Mouse (Mus musculus) forebrain, embryonic 12.5 days (tissue): Measurements from ENCODE around the gene Snx25. TPM values are rescaled to one million over a fixed set of nuclear protein-coding genes. Genes with fewer than 3 reads are reported as not detected.
"Not testable (repeated sequence)": the region's sequence is repeated elsewhere in the genome, so short reads cannot be mapped to it uniquely, and the experiment has no call there.

Experiments used
- ATAC-seq: fragments of 200-750 bp; cut with Nextera tagmentation; 2 replicates; pipeline ENCODE4 v1.8.0; 2017; ENCODE audit warnings: moderate TSS enrichment; ENCODE audit not compliant: low FRiP score
- H3K27ac ChIP-seq: fragments of 300-500 bp; sonication (generic); 2 replicates; pipeline ENCODE4 v1.5.1; 2016; ENCODE audit warnings: mild to moderate bottlenecking
- H3K27me3 ChIP-seq: fragments of 300-500 bp; sonication (generic); 2 replicates; pipeline ENCODE4 v1.6.1; 2016; ENCODE audit warnings: mild to moderate bottlenecking
- H3K36me3 ChIP-seq: fragments of 300-500 bp; sonication (generic); replicated peaks from 2 replicates; pipeline ENCODE4 v1.6.1; 2016; ENCODE audit warnings: mild to moderate bottlenecking
- H3K4me1 ChIP-seq: fragments of 300-500 bp; sonication (generic); 2 replicates; pipeline ENCODE4 v1.6.1; 2016
- H3K4me2 ChIP-seq: fragments of 300-500 bp; sonication (generic); 2 replicates; pipeline ENCODE4 v1.6.1; 2016; ENCODE audit warnings: mild to moderate bottlenecking, moderate library complexity
- H3K4me3 ChIP-seq: fragments of 300-500 bp; sonication (generic); replicated peaks from 2 replicates; pipeline ENCODE4 v1.5.1; 2016; ENCODE audit warnings: mild to moderate bottlenecking
- H3K9ac ChIP-seq: fragments of 300-500 bp; sonication (generic); 2 replicates; pipeline ENCODE4 v1.6.1; 2016; ENCODE audit warnings: mild to moderate bottlenecking
- H3K9me3 ChIP-seq: fragments of 300-500 bp; sonication (generic); 2 replicates; pipeline ENCODE4 v1.6.1; 2016
- WGBS: fragments of 180-500 bp; shearing (Covaris S2); methylation state at CpG from one replicate; pipeline ENCODE4 v1.1.7; 2016; 5-methylcytosine and 5-hydroxymethylcytosine counted together
- polyA plus RNA-seq: library from polyadenylated mRNA; unstranded; fragments of >200 nt; fragmentation: Nextera tagmentation; extraction: Ambion mirVana; gene quantifications from 2 replicates; pipeline ENCODE4 v1.2.1, GENCODE M21; 2016

The Snx25 gene
- polyA plus RNA-seq, 1 experiment from 2014 or later, result 4.5 TPM

GRCm38 (mm10) chr8:46149782-46150181 is 2.2 kb downstream of the Snx25 start:
- peaks cover 19% of the 10 kb centered on the region for H3K4me1 ChIP-seq
- no peak overlapping the region for H3K4me2 ChIP-seq
- 85% methylated on average over 9 of the region's 9 CpGs for WGBS
- H3K4me3 ChIP-seq, result no peak overlapping the region
- no peaks in the 10 kb centered on the region for H3K9me3 ChIP-seq
- ATAC-seq, result no peak
- H3K36me3 ChIP-seq, result no peaks in the 10 kb centered on the region
- H3K9ac ChIP-seq, result no peak overlapping the region
- H3K27ac ChIP-seq, result no peak overlapping the region
- peaks cover 16% of the 10 kb centered on the region for H3K27me3 ChIP-seq

DNA sequence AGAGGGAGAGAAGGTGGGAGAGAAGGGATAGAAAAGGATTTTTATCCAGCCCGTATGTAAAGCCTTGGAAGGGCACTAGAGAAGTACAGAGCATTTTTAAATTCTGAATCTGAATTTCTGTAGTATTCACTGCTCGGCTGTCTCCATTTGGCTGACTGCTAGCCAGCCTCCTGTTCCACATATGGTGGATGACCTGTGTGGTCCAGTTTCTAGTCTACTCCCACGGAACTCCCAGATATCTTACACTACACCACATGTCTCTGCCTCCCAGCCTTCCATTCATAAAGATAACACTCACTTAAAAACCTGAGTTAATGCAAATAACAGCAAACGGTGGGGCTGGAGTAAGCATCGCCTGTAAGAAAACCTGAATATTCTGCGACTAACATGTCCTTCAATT is 2.7 kb downstream of the Snx25 start:
- 90% methylated on average over 6 of the region's 6 CpGs for WGBS
- Histone ChIP-seq H3K9me3 (no peaks in the 10 kb centered on the region), H3K36me3 (no peaks in the 10 kb centered on the region), H3K4me3 (no peak overlapping the region), H3K27me3 (peaks cover 11% of the 10 kb centered on the region), H3K27ac (no peak overlapping the region), H3K4me1 (peaks cover 24% of the 10 kb centered on the region), H3K9ac (no peak overlapping the region), H3K4me2 (no peak overlapping the region)
- ATAC-seq, result no peak

DNA sequence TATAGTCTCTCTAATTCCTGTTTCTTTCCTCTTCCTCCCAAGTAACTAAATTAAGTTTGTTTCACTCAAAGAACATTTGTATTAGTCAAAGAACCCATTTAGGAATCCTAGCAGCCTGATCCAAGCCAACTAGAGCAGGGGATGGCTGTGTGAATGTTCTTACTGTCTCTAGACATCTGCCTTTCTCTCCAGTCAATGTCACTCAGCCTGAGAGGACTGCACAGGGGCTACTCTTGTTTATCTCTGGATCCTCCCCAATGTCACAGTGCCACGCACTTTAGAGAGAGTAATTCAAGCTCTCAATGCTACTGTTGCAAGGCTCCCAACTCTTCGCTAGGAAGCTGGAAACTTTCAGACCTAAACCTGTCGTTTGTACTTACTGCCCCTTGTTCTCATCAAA is 5.8 kb downstream of the Snx25 start:
- Histone ChIP-seq H3K36me3 (no peaks in the 10 kb centered on the region), H3K4me1 (peaks cover 18% of the 10 kb centered on the region), H3K4me2 (no peak overlapping the region), H3K27me3 (no peaks in the 10 kb centered on the region), H3K9ac (no peak overlapping the region), H3K9me3 (no peaks in the 10 kb centered on the region), H3K27ac (no peak overlapping the region), H3K4me3 (no peak overlapping the region)
- WGBS, result 51% methylated on average over 3 of the region's 3 CpGs
- ATAC-seq, result no peak

GRCm38 (mm10) chr8:46143924-46144323 is 8.0 kb downstream of the Snx25 start:
- Histone ChIP-seq H3K27ac (no peak overlapping the region), H3K4me3 (no peak overlapping the region), H3K9ac (no peak overlapping the region), H3K9me3 (no peaks in the 10 kb centered on the region), H3K27me3 (no peaks in the 10 kb centered on the region), H3K36me3 (no peaks in the 10 kb centered on the region), H3K4me2 (no peak overlapping the region), H3K4me1 (peaks cover 12% of the 10 kb centered on the region; the same call in 1 of the 2 replicates)
- ATAC-seq, result no peak
- 57% methylated on average over 1 of the region's 1 CpGs for WGBS

- H3K27ac ChIP-seq, result no peak overlapping the region
- H3K9me3 ChIP-seq, result no peaks in the 10 kb centered on the region
- no peak overlapping the region for H3K9ac ChIP-seq
- H3K4me3 ChIP-seq, result no peak overlapping the region
- H3K36me3 ChIP-seq, result no peaks in the 10 kb centered on the region
- no peaks in the 10 kb centered on the region for H3K27me3 ChIP-seq
- H3K4me1 ChIP-seq, result peaks cover 12% of the 10 kb centered on the region; the same call in 1 of the 2 replicates
- no peak overlapping the region for H3K4me2 ChIP-seq
- no peak for ATAC-seq
- WGBS, result 79% methylated on average over 5 of the region's 5 CpGs
Measured at GRCm38 (mm10) chr8:46143470-46143869, 8.5 kb downstream of the Snx25 start.

GRCm38 (mm10) chr8:46142498-46143081 is 9.4 kb downstream of the Snx25 start:
- WGBS, result 93% methylated on average over 4 of the region's 4 CpGs

DNA sequence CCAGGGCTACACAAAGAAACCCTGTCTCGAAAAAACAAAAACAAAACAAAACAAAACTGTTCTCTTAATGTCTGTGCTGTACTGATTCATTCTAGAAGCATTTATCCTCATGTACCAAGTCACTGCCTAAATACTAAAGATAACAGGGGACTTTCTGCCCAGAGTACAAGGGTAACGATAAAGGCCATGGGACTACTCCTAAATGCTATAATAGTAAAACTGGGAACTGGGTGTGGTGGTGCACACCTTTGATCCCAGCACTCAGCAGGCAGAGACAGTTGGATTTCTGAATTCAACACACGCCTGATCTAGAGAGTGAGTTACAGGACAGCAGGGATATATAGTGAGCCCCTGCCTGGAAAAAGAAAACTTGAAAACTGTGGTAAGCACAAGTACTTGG is 10.3 kb downstream of the Snx25 start:
- no peak overlapping the region for H3K9ac ChIP-seq
- no peak for ATAC-seq
- WGBS, result 91% methylated on average over 3 of the region's 3 CpGs
- no peak overlapping the region for H3K27ac ChIP-seq
- peaks cover 12% of the 10 kb centered on the region; the same call in 1 of the 2 replicates for H3K4me1 ChIP-seq
- no peaks in the 10 kb centered on the region for H3K9me3 ChIP-seq
- no peak overlapping the region for H3K4me2 ChIP-seq
- H3K4me3 ChIP-seq, result no peak overlapping the region
- no peaks in the 10 kb centered on the region for H3K27me3 ChIP-seq
- H3K36me3 ChIP-seq, result no peaks in the 10 kb centered on the region

More at GRCm38 (mm10) chr8:46142498-46143081, 9.4 kb downstream of the Snx25 start:
- no peak overlapping the region for H3K4me3 ChIP-seq
- H3K4me1 ChIP-seq, result peaks cover 12% of the 10 kb centered on the region; the same call in 1 of the 2 replicates
- no peak overlapping the region for H3K27ac ChIP-seq
- no peak overlapping the region for H3K9ac ChIP-seq
- H3K36me3 ChIP-seq, result no peaks in the 10 kb centered on the region
- ATAC-seq, result no peak
- no peak overlapping the region for H3K4me2 ChIP-seq
- H3K27me3 ChIP-seq, result no peaks in the 10 kb centered on the region
- H3K9me3 ChIP-seq, result no peaks in the 10 kb centered on the region

DNA sequence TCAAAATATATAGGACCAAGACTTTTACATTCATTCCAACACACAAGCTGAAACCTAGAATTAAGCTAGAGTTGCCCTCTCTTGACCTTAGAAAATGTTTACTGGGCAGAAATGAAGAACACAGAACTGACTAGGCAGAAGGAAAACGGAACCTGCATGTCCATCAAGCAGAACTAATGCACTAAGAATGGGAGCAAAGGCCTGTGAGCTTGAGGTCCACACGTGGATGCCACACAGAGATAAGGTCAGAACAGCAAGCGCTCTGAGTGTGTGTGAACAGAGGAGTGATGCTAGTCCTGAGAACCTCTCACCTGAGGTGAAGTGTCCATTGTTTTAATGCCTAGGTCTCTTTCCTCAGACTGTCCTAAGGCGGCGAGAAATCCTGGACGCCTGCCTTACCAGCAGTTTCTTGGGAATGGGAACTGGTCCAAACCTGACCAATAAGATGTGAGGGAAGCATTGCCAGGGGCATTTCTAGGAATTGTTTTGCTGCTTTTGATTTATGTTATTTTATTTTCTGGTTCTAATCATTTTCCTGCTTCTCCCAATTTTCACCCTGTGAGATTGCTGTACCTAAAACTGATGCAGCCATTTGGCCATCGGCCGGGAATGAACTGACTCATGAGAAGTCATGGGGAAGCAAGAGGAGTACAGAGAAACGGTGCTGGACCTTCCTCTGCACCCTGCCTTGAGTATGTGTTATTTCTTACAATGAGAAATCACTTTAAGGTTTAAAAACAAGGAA is 11.4 kb downstream of the Snx25 start:
- H3K9ac ChIP-seq, result no peak overlapping the region
- no peaks in the 10 kb centered on the region for H3K36me3 ChIP-seq
- 0 out of 2 replicates have a peak, but pooled peaks cover 8% of the 10 kb centered on the region for H3K4me1 ChIP-seq
- ATAC-seq, result no peak
- no peak overlapping the region for H3K4me3 ChIP-seq
- H3K9me3 ChIP-seq, result no peaks in the 10 kb centered on the region
- H3K27me3 ChIP-seq, result no peaks in the 10 kb centered on the region
- no peak overlapping the region for H3K4me2 ChIP-seq
- WGBS, result 82% methylated on average over 9 of the region's 9 CpGs
- H3K27ac ChIP-seq, result no peak overlapping the region

DNA sequence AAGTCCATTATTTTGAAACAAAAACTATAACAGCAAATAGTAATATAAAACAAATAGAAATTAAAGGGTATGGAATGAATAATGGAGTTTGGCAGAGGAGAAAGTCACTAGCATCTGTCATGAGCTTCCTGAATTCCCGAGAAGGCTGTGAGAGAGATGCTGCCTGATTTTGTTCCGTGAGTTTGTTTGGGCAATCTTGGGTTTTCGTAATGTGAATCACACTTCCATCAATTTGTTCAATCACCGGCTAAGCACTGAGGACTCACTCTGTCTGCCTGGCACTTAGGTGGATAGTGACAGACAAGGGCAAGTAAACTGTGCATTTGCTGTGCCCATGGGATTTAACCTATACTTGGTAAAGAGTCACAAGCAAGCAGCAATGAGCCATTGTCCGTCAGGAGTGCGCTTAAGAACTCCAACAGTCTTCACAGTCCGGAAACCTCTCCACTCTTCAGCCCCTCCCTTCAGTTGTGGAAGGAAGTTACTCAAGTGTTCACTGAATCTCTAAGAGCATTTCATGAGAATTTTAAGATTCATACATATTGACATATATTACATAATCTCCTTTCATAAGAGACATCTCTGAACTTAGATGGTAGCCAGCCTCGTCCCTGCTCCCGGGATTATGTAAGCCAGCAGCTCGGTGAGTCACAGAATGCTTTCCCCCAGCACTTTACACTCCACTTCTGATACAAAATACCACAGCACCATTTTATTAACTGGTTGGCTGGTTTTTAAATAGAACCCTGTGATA is 13.9 kb downstream of the Snx25 start:
- no peak for ATAC-seq
- H3K9me3 ChIP-seq, result no peaks in the 10 kb centered on the region
- peaks cover 7% of the 10 kb centered on the region; the same call in 1 of the 2 replicates for H3K36me3 ChIP-seq
- WGBS, result 86% methylated on average over 10 of the region's 10 CpGs
- H3K4me2 ChIP-seq, result no peak overlapping the region
- H3K4me3 ChIP-seq, result no peak overlapping the region
- H3K27me3 ChIP-seq, result no peaks in the 10 kb centered on the region
- no peak overlapping the region for H3K9ac ChIP-seq
- no peak overlapping the region for H3K27ac ChIP-seq
- no peaks in the 10 kb centered on the region for H3K4me1 ChIP-seq

GRCm38 (mm10) chr8:46137336-46137735 is 14.6 kb downstream of the Snx25 start:
- Histone ChIP-seq H3K4me3 (no peak overlapping the region), H3K9me3 (no peaks in the 10 kb centered on the region), H3K4me2 (no peak overlapping the region), H3K27ac (no peak overlapping the region), H3K27me3 (no peaks in the 10 kb centered on the region), H3K4me1 (no peaks in the 10 kb centered on the region), H3K9ac (no peak overlapping the region), H3K36me3 (peaks cover 7% of the 10 kb centered on the region; the same call in 1 of the 2 replicates)
- 98% methylated on average over 1 of the region's 1 CpGs for WGBS
- ATAC-seq, result no peak

DNA sequence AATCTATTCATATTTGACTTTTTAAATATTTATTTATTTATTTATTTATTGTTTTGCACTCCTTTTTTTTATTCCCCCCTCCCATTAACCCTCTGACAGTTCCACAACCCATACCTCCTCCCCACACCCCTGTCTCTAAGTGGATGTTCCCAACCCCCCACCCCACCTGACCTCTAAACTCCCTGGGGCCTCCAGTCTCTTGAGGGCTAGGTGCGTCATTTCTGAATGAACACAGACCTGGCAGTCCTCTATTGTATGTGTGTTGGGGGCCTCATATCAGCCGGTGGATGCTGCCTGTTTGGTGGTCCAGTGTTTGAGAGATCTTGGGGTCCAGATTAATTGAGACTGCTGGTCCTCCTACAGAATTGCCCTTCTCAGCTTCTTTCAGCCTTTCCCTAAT is 16.4 kb downstream of the Snx25 start:
- H3K9me3 ChIP-seq, H3K4me2 ChIP-seq, H3K27me3 ChIP-seq, H3K4me1 ChIP-seq, H3K9ac ChIP-seq, ATAC-seq, H3K36me3 ChIP-seq, H3K27ac ChIP-seq, H3K4me3 ChIP-seq: not testable (repeated sequence)
- whole genome bisulfite sequencing, result 91% methylated on average over 2 of the region's 2 CpGs

DNA sequence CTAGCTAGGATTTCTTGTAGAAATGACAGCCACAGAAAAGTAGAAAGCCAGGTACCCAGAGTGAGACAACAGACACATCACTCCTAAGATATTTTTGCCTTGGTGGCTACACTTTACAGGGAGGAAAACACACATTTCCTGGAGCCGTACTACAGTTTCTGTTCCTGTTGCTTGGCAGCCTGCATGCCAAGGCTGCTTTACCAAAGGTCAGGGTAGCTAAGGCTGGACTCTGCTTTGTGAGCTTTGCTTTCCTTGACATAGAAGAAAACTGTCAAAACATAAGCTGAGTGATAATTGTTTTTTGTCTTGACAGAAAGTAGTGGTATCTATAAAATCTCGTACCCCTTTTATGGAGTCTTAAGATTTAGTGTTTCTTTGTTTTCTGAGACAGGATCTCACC is 21.5 kb downstream of the Snx25 start:
- H3K9me3 ChIP-seq, result no peaks in the 10 kb centered on the region
- WGBS, result 81% methylated on average over 2 of the region's 2 CpGs

More for the DNA sequence above, 21.5 kb downstream of the Snx25 start:
- no peaks in the 10 kb centered on the region for H3K27me3 ChIP-seq
- H3K9ac ChIP-seq, result no peak overlapping the region
- H3K27ac ChIP-seq, result no peak overlapping the region
- H3K36me3 ChIP-seq, result peaks cover 7% of the 10 kb centered on the region; the same call in 1 of the 2 replicates
- no peak for ATAC-seq
- H3K4me1 ChIP-seq, result no peaks in the 10 kb centered on the region
- H3K4me3 ChIP-seq, result no peak overlapping the region
- no peak overlapping the region for H3K4me2 ChIP-seq
